11 mouse cellular contexts compared by ENCODE assay signal in the genomic region with DNA sequence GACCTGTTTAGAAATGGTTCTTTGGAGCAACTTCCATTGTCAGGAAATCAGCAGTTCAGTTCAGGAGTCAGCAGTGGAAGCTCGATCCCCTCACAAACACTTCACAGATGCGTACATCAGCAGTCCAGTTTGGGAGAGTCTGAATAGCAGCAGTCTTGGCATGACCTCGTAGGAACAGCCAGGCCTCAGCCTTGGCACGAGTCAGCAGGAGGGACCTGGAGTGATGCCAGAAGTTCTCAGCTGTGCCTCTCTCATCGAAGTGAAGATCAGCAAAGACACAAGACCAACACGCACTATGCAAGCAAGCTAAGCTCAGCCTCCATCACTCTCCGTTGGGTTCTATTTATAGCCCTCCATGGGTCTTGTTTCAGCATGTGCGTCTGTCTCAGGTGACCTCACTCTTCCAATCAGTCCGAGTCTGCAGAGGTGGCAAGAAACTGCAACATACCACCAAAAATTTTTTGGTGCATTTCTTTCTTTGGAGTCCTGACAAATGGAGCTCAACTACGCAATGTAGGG. TPM values are rescaled to one million over a fixed set of nuclear protein-coding genes. Genes with fewer than 3 reads are reported as not detected.
DNase-seq lines count a peak whose midpoint lies in the region; ATAC-seq and TF ChIP-seq lines count a peak whose summit lies in the region.
"Had no signal": no experiment of that assay in that cellular context is flagged by ENCODE, and none has a peak within 500 bp of the region (broad histone marks: within the 10 kb centered on the region; RNA-seq: fewer than 3 reads in every experiment).

No protein-coding gene starts in this region.

- peak; percentile 45 for DNase-seq in forebrain, embryonic 14.5 days (ENCODE audit: low spot score)
- no peak for DNase-seq in forebrain, embryonic 10.5 days (ENCODE audit: extremely low spot score, low spot score)
- DNase-seq in layer of hippocampus, postnatal 10 days (ENCODE audit: low spot score in 2 of 2) = peak; percentile 22 to 28
- DNase-seq in layer of hippocampus, adult 9-11 months = no peak
- DNase-seq in MEL (ENCODE audit: low read depth, low spot score) = peak; percentile 29
- DNase-seq in gastrocnemius, postnatal 14 days = peak; percentile 28
- DNase-seq in yolk sac, embryonic 10.5 days (ENCODE audit: low spot score) = no peak

- H3K4me1 ChIP-seq in forebrain, embryonic 14.5 days (ENCODE audit: control insufficient read depth, insufficient read depth, low read length) = no peaks in the 10 kb centered on the region
- no peaks in the 10 kb centered on the region for H3K4me1 ChIP-seq in forebrain, embryonic 10.5 days
- peaks cover 0 to 11% of the 10 kb centered on the region in 2 experiments; a peak in 1 of 4 replicates for H3K4me1 ChIP-seq in MEL (ENCODE audit: control insufficient read depth in 1 of 2, insufficient read depth in 2 of 2, low read length in 2 of 2)
- H3K4me1 ChIP-seq in intestine, postnatal 0 days (replicated peaks; ENCODE audit: control insufficient read depth, insufficient read depth, low read length) = no peaks in the 10 kb centered on the region

- no peak for TF ChIP-seq RAD21 in MEL (IDR thresholded peaks at IDR 0.05; ENCODE audit: low read depth, low read length)

- H3K9me3 ChIP-seq in forebrain, embryonic 14.5 days (replicated peaks; ENCODE audit: control insufficient read depth, low read length) = no peaks in the 10 kb centered on the region
- H3K9me3 ChIP-seq in forebrain, embryonic 10.5 days = no peaks in the 10 kb centered on the region
- H3K9me3 ChIP-seq in MEL (replicated peaks; ENCODE audit: insufficient read depth, low read length) = no peaks in the 10 kb centered on the region
- no peaks in the 10 kb centered on the region for H3K9me3 ChIP-seq in intestine, postnatal 0 days (ENCODE audit: control insufficient read depth)

- TF ChIP-seq EP300 in MEL (IDR thresholded peaks at IDR 0.05; ENCODE audit: low read depth in 1 of 2, low read length in 2 of 2) = no peak

- no peak overlapping the region for H3K4me2 ChIP-seq in forebrain, embryonic 14.5 days (ENCODE audit: low read length)
- no peak overlapping the region for H3K4me2 ChIP-seq in intestine, postnatal 0 days (replicated peaks; ENCODE audit: low read depth)

- H3K27ac ChIP-seq in forebrain, embryonic 14.5 days (ENCODE audit: low read depth, low read length) = no peak overlapping the region
- no peak overlapping the region for H3K27ac ChIP-seq in forebrain, embryonic 10.5 days
- no peak overlapping the region for H3K27ac ChIP-seq in MEL (ENCODE audit: control insufficient read depth, low read depth, low read length)
- no peak overlapping the region for H3K27ac ChIP-seq in intestine, postnatal 0 days (ENCODE audit: low read depth, low read length)
- H3K27ac ChIP-seq: macrophage had no signal

- 55% methylated on average over 10 of the region's 10 CpGs for WGBS in forebrain, embryonic 14.5 days
- 89% methylated on average over 10 of the region's 10 CpGs for WGBS in forebrain, embryonic 10.5 days
- 63% methylated on average over 10 of the region's 10 CpGs for WGBS in intestine, postnatal 0 days

- no peak for TF ChIP-seq POLR2A in MEL (IDR thresholded peaks at IDR 0.05; ENCODE audit: control insufficient read depth in 1 of 2, insufficient read depth in 1 of 2, low read depth in 1 of 2, low read length in 2 of 2, poor library complexity in 1 of 2)

- no peak for ATAC-seq in forebrain, embryonic 14.5 days
- ATAC-seq in intestine, postnatal 0 days = no peak

- no peak overlapping the region for H3K9ac ChIP-seq in forebrain, embryonic 14.5 days (ENCODE audit: low read length)
- no peak overlapping the region for H3K9ac ChIP-seq in MEL (ENCODE audit: control insufficient read depth, low read depth, low read length, poor library complexity, severe bottlenecking)
- H3K9ac ChIP-seq in intestine, postnatal 0 days (ENCODE audit: low read depth, low read length) = no peak overlapping the region

- H3K4me3 ChIP-seq in forebrain, embryonic 14.5 days (ENCODE audit: low read depth, low read length) = no peak overlapping the region
- H3K4me3 ChIP-seq in forebrain, embryonic 10.5 days = no peak overlapping the region
- H3K4me3 ChIP-seq in MEL (ENCODE audit: control insufficient read depth in 1 of 2, insufficient read depth in 1 of 2, low read depth in 2 of 2, low read length in 2 of 2) = no peak overlapping the region
- H3K4me3 ChIP-seq in intestine, postnatal 0 days (ENCODE audit: low read depth, low read length) = no peak overlapping the region

- H3K36me3 ChIP-seq in forebrain, embryonic 14.5 days (ENCODE audit: control insufficient read depth, insufficient read depth, low read length) = no peaks in the 10 kb centered on the region
- no peaks in the 10 kb centered on the region for H3K36me3 ChIP-seq in forebrain, embryonic 10.5 days (replicated peaks)
- H3K36me3 ChIP-seq in MEL (ENCODE audit: control insufficient read depth in 1 of 2, insufficient read depth in 2 of 2, low read length in 2 of 2) = peaks cover 0 to 7% of the 10 kb centered on the region in 2 experiments; a peak in 1 of 4 replicates
- no peaks in the 10 kb centered on the region for H3K36me3 ChIP-seq in intestine, postnatal 0 days (ENCODE audit: control insufficient read depth, insufficient read depth)

- no peaks in the 10 kb centered on the region for H3K27me3 ChIP-seq in forebrain, embryonic 14.5 days (replicated peaks; ENCODE audit: control insufficient read depth, insufficient read depth, low read length)
- no peaks in the 10 kb centered on the region for H3K27me3 ChIP-seq in forebrain, embryonic 10.5 days (ENCODE audit: poor library complexity, severe bottlenecking)
- H3K27me3 ChIP-seq in MEL (ENCODE audit: control insufficient read depth in 1 of 2, insufficient read depth in 2 of 2, low read length in 2 of 2) = peaks cover 0 to 2% of the 10 kb centered on the region in 2 experiments; a peak in 3 of 4 replicates
- no peaks in the 10 kb centered on the region for H3K27me3 ChIP-seq in intestine, postnatal 0 days (replicated peaks; ENCODE audit: control insufficient read depth, insufficient read depth, low read length)

- TF ChIP-seq CTCF in MEL (IDR thresholded peaks at IDR 0.05 in 2 of 3, conservative IDR thresholded peaks at IDR 0.05 in 1 of 3; ENCODE audit: control insufficient read depth in 1 of 3, insufficient read depth in 1 of 3, low read depth in 2 of 3, low read length in 3 of 3, poor library complexity in 1 of 3, severe bottlenecking in 1 of 3) = no peak
- no peak for TF ChIP-seq CTCF in intestine, postnatal 0 days (IDR thresholded peaks at IDR 0.05; ENCODE audit: low read depth)

- intact Hi-C loops in gastrocnemius, postnatal 14 days (cut with DNase I; ENCODE audit: low total_unique reads) = no loop called here

- no peaks in the 10 kb centered on the region for H3K79me2 ChIP-seq in MEL (ENCODE audit: control insufficient read depth, insufficient read depth, low read length, poor library complexity)

TF ChIP-seq in MEL, 35 proteins besides CTCF, POLR2A, EP300 and RAD21:
- no peak for TF ChIP-seq MAZ (IDR thresholded peaks at IDR 0.05; ENCODE audit: low read depth, low read length)
- TF ChIP-seq ZKSCAN1 (IDR thresholded peaks at IDR 0.05; ENCODE audit: low read depth, low read length) = no peak
- 0 out of 2 replicates have a peak, but pooled peaks have one; percentile 19 for TF ChIP-seq ETS1 (IDR thresholded peaks at IDR 0.05; ENCODE audit: low read depth, low read length)
- TF ChIP-seq RCOR1 (IDR thresholded peaks at IDR 0.05; ENCODE audit: low read depth, low read length) = no peak

RNA-seq across cellular contexts. Expression of a gene that starts 15.0 kb away (rescaled TPM):
- not detected in 2 replicates for polyA plus RNA-seq in forebrain, embryonic 14.5 days (2014; fragmentation: Nextera tagmentation; extraction: Ambion mirVana)
- not detected in 2 replicates for polyA plus RNA-seq in forebrain, embryonic 10.5 days (2016; fragmentation: Nextera tagmentation; extraction: Ambion mirVana)
- total RNA-seq in layer of hippocampus, postnatal 10 days (2021) = not detected
- not detected in 2 replicates for total RNA-seq in MEL (2012; rRNA removed)
- not detected for polyA plus RNA-seq in MEL (2012; ENCODE audit: insufficient read depth in 1 of 2, insufficient read length in 2 of 2, low read depth in 1 of 2, low replicate concordance in 2 of 2, missing spikeins in 1 of 2)
- total RNA-seq in gastrocnemius, postnatal 14 days (2021) = not detected
- polyA plus RNA-seq in intestine, postnatal 0 days (2015; fragmentation: Nextera tagmentation; extraction: Ambion mirVana) = not detected in 2 replicates
- total RNA-seq: hematopoietic stem cell, adult 5-6 weeks; layer of hippocampus, postnatal 25 days had no signal
- polyA plus RNA-seq: macrophage had no signal

RNA-seq across cellular contexts. Expression of a gene that starts 36.6 kb away (rescaled TPM):
- polyA plus RNA-seq in forebrain, embryonic 14.5 days (2014; fragmentation: Nextera tagmentation; extraction: Ambion mirVana) = 16.1 and 16.2 TPM in 2 replicates
- 28.9 and 31.2 TPM in 2 replicates for polyA plus RNA-seq in forebrain, embryonic 10.5 days (2016; fragmentation: Nextera tagmentation; extraction: Ambion mirVana)
- total RNA-seq in layer of hippocampus, postnatal 10 days (2021) = 10 to 100 TPM; 10.5 to 13.3 TPM
- 15.5 and 16.1 TPM in 2 replicates for total RNA-seq in MEL (2012; rRNA removed)
- polyA plus RNA-seq in MEL (2012; ENCODE audit: insufficient read depth in 1 of 2, insufficient read length in 2 of 2, low read depth in 1 of 2, low replicate concordance in 2 of 2, missing spikeins in 1 of 2) = 10 to 100 TPM in 1 of 2 experiments, not detected in 1; 22.4 TPM
- 1 to 10 TPM; 5.1 to 5.8 TPM for total RNA-seq in gastrocnemius, postnatal 14 days (2021)
- 28.5 and 31.8 TPM in 2 replicates for polyA plus RNA-seq in intestine, postnatal 0 days (2015; fragmentation: Nextera tagmentation; extraction: Ambion mirVana)

RNA-seq across cellular contexts. Expression of a gene that starts 54.7 kb away (rescaled TPM):
- polyA plus RNA-seq in forebrain, embryonic 14.5 days (2014; fragmentation: Nextera tagmentation; extraction: Ambion mirVana) = 8.5 TPM in 2 replicates
- polyA plus RNA-seq in forebrain, embryonic 10.5 days (2016; fragmentation: Nextera tagmentation; extraction: Ambion mirVana) = 20.9 and 21.2 TPM in 2 replicates
- total RNA-seq in layer of hippocampus, postnatal 10 days (2021) = 1 to 10 TPM; 4.7 to 6.1 TPM
- 4.3 and 5.2 TPM in 2 replicates for total RNA-seq in MEL (2012; rRNA removed)
- 1 to 10 TPM in 1 of 2 experiments, not detected in 1; 4.7 TPM for polyA plus RNA-seq in MEL (2012; ENCODE audit: insufficient read depth in 1 of 2, insufficient read length in 2 of 2, low read depth in 1 of 2, low replicate concordance in 2 of 2, missing spikeins in 1 of 2)
- 1 to 10 TPM; 3.3 to 3.7 TPM for total RNA-seq in gastrocnemius, postnatal 14 days (2021)
- 5.7 and 6.4 TPM in 2 replicates for polyA plus RNA-seq in intestine, postnatal 0 days (2015; fragmentation: Nextera tagmentation; extraction: Ambion mirVana)

Comparison
In these comparisons a context has a peak if more than half of its experiments do, and no peak if none do; other contexts are left out.
1. DNase-seq: peak in forebrain, embryonic 14.5 days (single experiment), layer of hippocampus, postnatal 10 days (2 of 2), MEL (single experiment) and gastrocnemius, postnatal 14 days (single experiment); none in forebrain, embryonic 10.5 days (single experiment), layer of hippocampus, adult 9-11 months (single experiment) and yolk sac, embryonic 10.5 days (single experiment).